Mouse (Mus musculus): ENCODE data around the gene Cdkn2aipnl. TPM values are rescaled to one million over a fixed set of nuclear protein-coding genes. Genes with fewer than 3 reads are reported as not detected.

Cdkn2aipnl gene
- polyA plus RNA-seq, 1 experiment from 2014 or later = 111 TPM

GRCm38 (mm10) chr11:52003772-52004528 is 36.5 kb downstream of the Cdkn2aipnl start, which contains the start of gene Cdkl3:
Gene Cdkl3 (plus strand): TSS chr11:52004221.
- Histone ChIP-seq H3K4me1 (replicated peaks; ENCODE audit: control insufficient read depth, insufficient read depth, low read length) (no peaks in the 10 kb centered on the region), H3K9ac (ENCODE audit: low read depth, low read length) (peak within 1 kb of the TSS; percentile 88), H3K4me2 (replicated peaks; ENCODE audit: low read depth, low read length) (peak within 1 kb of the TSS; percentile 66), H3K36me3 (ENCODE audit: control insufficient read depth, insufficient read depth, low read length) (no peaks in the 10 kb centered on the region), H3K4me3 (ENCODE audit: low read depth, low read length) (peak within 1 kb of the TSS; percentile 75), H3K27ac (ENCODE audit: low read depth, low read length) (peak within 1 kb of the TSS; percentile 76), H3K27me3 (ENCODE audit: control insufficient read depth, insufficient read depth, low read length) (no peaks in the 10 kb centered on the region), H3K9me3 (ENCODE audit: control insufficient read depth, low read length) (no peaks in the 10 kb centered on the region)
- ATAC-seq (ENCODE audit: low FRiP score) = peak; percentile 87
- peak; percentile 93 for DNase-seq (ENCODE audit: low spot score)
- under 1% methylated on average over 48 of the region's 51 CpGs for WGBS

- no peak for ATAC-seq (ENCODE audit: low FRiP score)
- H3K4me2 ChIP-seq (replicated peaks; ENCODE audit: low read depth, low read length) = no peak overlapping the region
- 64% methylated on average over 2 of the region's 2 CpGs for WGBS
Observed at GRCm38 (mm10) chr11:52005586-52005985, 38.1 kb downstream of the Cdkn2aipnl start.

GRCm38 (mm10) chr11:52011011-52011410 is 43.5 kb downstream of the Cdkn2aipnl start:
- H3K4me3 ChIP-seq (ENCODE audit: low read depth, low read length) = no peak overlapping the region
- no peaks in the 10 kb centered on the region for H3K4me1 ChIP-seq (replicated peaks; ENCODE audit: control insufficient read depth, insufficient read depth, low read length)
- H3K9me3 ChIP-seq (ENCODE audit: control insufficient read depth, low read length) = no peaks in the 10 kb centered on the region
- 91% methylated on average over 11 of the region's 11 CpGs for WGBS
- ATAC-seq (ENCODE audit: low FRiP score) (no peak), DNase-seq (ENCODE audit: low spot score) (no peak)
- no peak overlapping the region for H3K9ac ChIP-seq (ENCODE audit: low read depth, low read length)
- no peaks in the 10 kb centered on the region for H3K36me3 ChIP-seq (ENCODE audit: control insufficient read depth, insufficient read depth, low read length)
- H3K27me3 ChIP-seq (ENCODE audit: control insufficient read depth, insufficient read depth, low read length) = no peaks in the 10 kb centered on the region
- no peak overlapping the region for H3K4me2 ChIP-seq (replicated peaks; ENCODE audit: low read depth, low read length)
- no peak overlapping the region for H3K27ac ChIP-seq (ENCODE audit: low read depth, low read length)

More at GRCm38 (mm10) chr11:52005586-52005985, 38.1 kb downstream of the Cdkn2aipnl start:
- H3K9me3 ChIP-seq (ENCODE audit: control insufficient read depth, low read length) = no peaks in the 10 kb centered on the region
- H3K27me3 ChIP-seq (ENCODE audit: control insufficient read depth, insufficient read depth, low read length) = no peaks in the 10 kb centered on the region
- no peak for DNase-seq (ENCODE audit: low spot score)
- H3K27ac ChIP-seq (ENCODE audit: low read depth, low read length) = no peak overlapping the region
- H3K4me3 ChIP-seq (ENCODE audit: low read depth, low read length) = no peak overlapping the region
- H3K36me3 ChIP-seq (ENCODE audit: control insufficient read depth, insufficient read depth, low read length) = no peaks in the 10 kb centered on the region
- H3K9ac ChIP-seq (ENCODE audit: low read depth, low read length) = no peak overlapping the region
- H3K4me1 ChIP-seq (replicated peaks; ENCODE audit: control insufficient read depth, insufficient read depth, low read length) = no peaks in the 10 kb centered on the region

GRCm38 (mm10) chr11:52011541-52011940 is 44.1 kb downstream of the Cdkn2aipnl start:
- Histone ChIP-seq H3K4me3 (ENCODE audit: low read depth, low read length) (no peak overlapping the region), H3K9me3 (ENCODE audit: control insufficient read depth, low read length) (no peaks in the 10 kb centered on the region), H3K4me1 (replicated peaks; ENCODE audit: control insufficient read depth, insufficient read depth, low read length) (no peaks in the 10 kb centered on the region), H3K36me3 (ENCODE audit: control insufficient read depth, insufficient read depth, low read length) (no peaks in the 10 kb centered on the region), H3K9ac (ENCODE audit: low read depth, low read length) (no peak overlapping the region), H3K4me2 (replicated peaks; ENCODE audit: low read depth, low read length) (no peak overlapping the region), H3K27ac (ENCODE audit: low read depth, low read length) (no peak overlapping the region), H3K27me3 (ENCODE audit: control insufficient read depth, insufficient read depth, low read length) (no peaks in the 10 kb centered on the region)
- 82% methylated on average over 5 of the region's 5 CpGs for WGBS
- no peak for ATAC-seq (ENCODE audit: low FRiP score)
- no peak for DNase-seq (ENCODE audit: low spot score)

GRCm38 (mm10) chr11:52018217-52018616 is 50.8 kb downstream of the Cdkn2aipnl start:
- Histone ChIP-seq H3K9ac (ENCODE audit: low read depth, low read length) (no peak overlapping the region), H3K36me3 (ENCODE audit: control insufficient read depth, insufficient read depth, low read length) (no peaks in the 10 kb centered on the region), H3K27ac (ENCODE audit: low read depth, low read length) (no peak overlapping the region), H3K4me3 (ENCODE audit: low read depth, low read length) (no peak overlapping the region), H3K4me1 (replicated peaks; ENCODE audit: control insufficient read depth, insufficient read depth, low read length) (no peaks in the 10 kb centered on the region), H3K9me3 (ENCODE audit: control insufficient read depth, low read length) (no peaks in the 10 kb centered on the region), H3K4me2 (replicated peaks; ENCODE audit: low read depth, low read length) (no peak overlapping the region), H3K27me3 (ENCODE audit: control insufficient read depth, insufficient read depth, low read length) (no peaks in the 10 kb centered on the region)
- ATAC-seq (ENCODE audit: low FRiP score) (no peak), DNase-seq (ENCODE audit: low spot score) (no peak)
- 83% methylated on average over 9 of the region's 9 CpGs for WGBS

Other genes starting within 250 kb of the Cdkn2aipnl start
- 12.7 and 16.1 TPM in 2 replicates for gene Sec24a, start 204.0 kb upstream of the Cdkn2aipnl start, polyA plus RNA-seq (2014; fragmentation: Nextera tagmentation; extraction: Ambion mirVana)
- gene Sar1b, start 204.0 kb upstream of the Cdkn2aipnl start, polyA plus RNA-seq (2014; fragmentation: Nextera tagmentation; extraction: Ambion mirVana) = 140 and 146 TPM in 2 replicates
- 0.34 and 0.40 TPM in 2 replicates for gene Jade2, start 110.0 kb upstream of the Cdkn2aipnl start, polyA plus RNA-seq (2014; fragmentation: Nextera tagmentation; extraction: Ambion mirVana)
- gene Ube2b, start 33.1 kb downstream of the Cdkn2aipnl start, polyA plus RNA-seq (2014; fragmentation: Nextera tagmentation; extraction: Ambion mirVana) = 193 and 205 TPM in 2 replicates
- 12.0 and 15.9 TPM in 2 replicates for gene Cdkl3, start 36.6 kb downstream of the Cdkn2aipnl start, polyA plus RNA-seq (2014; fragmentation: Nextera tagmentation; extraction: Ambion mirVana)
- gene Ppp2ca, start 131.0 kb downstream of the Cdkn2aipnl start, polyA plus RNA-seq (2014; fragmentation: Nextera tagmentation; extraction: Ambion mirVana) = 128 and 136 TPM in 2 replicates
- not detected in 2 replicates for gene Olfr1373, start 177.9 kb downstream of the Cdkn2aipnl start, polyA plus RNA-seq (2014; fragmentation: Nextera tagmentation; extraction: Ambion mirVana)
- not detected in 2 replicates for gene Olfr1371, start 246.3 kb downstream of the Cdkn2aipnl start, polyA plus RNA-seq (2014; fragmentation: Nextera tagmentation; extraction: Ambion mirVana)